Mouse (Mus musculus) midbrain, embryonic 16.5 days (tissue): ENCODE data around the gene Pdgfd. TPM values are rescaled to one million over a fixed set of nuclear protein-coding genes. Genes with fewer than 3 reads are reported as not detected.

ENCODE experiments used
- ATAC-seq: fragments of 200-750 bp; cut with Nextera tagmentation; 2 replicates; pipeline ENCODE4 v1.8.0; 2017; ENCODE audit warnings: moderate TSS enrichment
- H3K27ac ChIP-seq: fragments of 300-500 bp; sonication (generic); 2 replicates; pipeline ENCODE4 v1.5.1; 2014; ENCODE audit warnings: mild to moderate bottlenecking, low read length, mixed read lengths
- H3K27me3 ChIP-seq: fragments of 300-500 bp; sonication (generic); 2 replicates; pipeline ENCODE4 v1.6.1; 2014; ENCODE audit warnings: low read depth, low read length, mixed read lengths; ENCODE audit not compliant: control insufficient read depth, insufficient read depth
- H3K36me3 ChIP-seq: fragments of 300-500 bp; sonication (generic); 2 replicates; pipeline ENCODE4 v1.6.1; 2014; ENCODE audit warnings: mild to moderate bottlenecking, low read length, moderate library complexity, mixed read lengths; ENCODE audit not compliant: control insufficient read depth, insufficient read depth
- H3K4me1 ChIP-seq: fragments of 300-500 bp; sonication (generic); 2 replicates; pipeline ENCODE4 v1.6.1; 2014; ENCODE audit warnings: mild to moderate bottlenecking, low read length, mixed read lengths; ENCODE audit not compliant: control insufficient read depth, insufficient read depth
- H3K4me2 ChIP-seq: fragments of 300-500 bp; sonication (generic); 2 replicates; pipeline ENCODE4 v1.6.1; 2014; ENCODE audit warnings: mild to moderate bottlenecking, low read length, mixed read lengths
- H3K4me3 ChIP-seq: fragments of 300-500 bp; sonication (generic); 2 replicates; pipeline ENCODE4 v1.5.1; 2014; ENCODE audit warnings: low read depth, mild to moderate bottlenecking, low read length, moderate library complexity, mixed read lengths
- H3K9ac ChIP-seq: fragments of 300-500 bp; sonication (generic); 2 replicates; pipeline ENCODE4 v1.6.1; 2014; ENCODE audit warnings: low read depth, low read length, mixed read lengths
- H3K9me3 ChIP-seq: fragments of 300-500 bp; sonication (generic); replicated peaks from 2 replicates; pipeline ENCODE4 v1.6.1; 2014; ENCODE audit warnings: mild to moderate bottlenecking, low read length, mixed read lengths; ENCODE audit not compliant: control insufficient read depth, poor library complexity, severe bottlenecking
- WGBS: fragments of 180-500 bp; shearing (Covaris S2); extraction: QIAGEN DNeasy Blood & Tissue Kit; methylation state at CpG from one replicate; pipeline ENCODE4 v1.1.7; 2014; 5-methylcytosine and 5-hydroxymethylcytosine counted together
- polyA plus RNA-seq: library from polyadenylated mRNA; unstranded; fragments of >200 nt; fragmentation: Nextera tagmentation; extraction: Ambion mirVana; gene quantifications from 2 replicates; pipeline ENCODE4 v1.2.1, GENCODE M21; 2015

Pdgfd gene
- polyA plus RNA-seq, 1 experiment from 2014 or later: 3.1 TPM

DNA sequence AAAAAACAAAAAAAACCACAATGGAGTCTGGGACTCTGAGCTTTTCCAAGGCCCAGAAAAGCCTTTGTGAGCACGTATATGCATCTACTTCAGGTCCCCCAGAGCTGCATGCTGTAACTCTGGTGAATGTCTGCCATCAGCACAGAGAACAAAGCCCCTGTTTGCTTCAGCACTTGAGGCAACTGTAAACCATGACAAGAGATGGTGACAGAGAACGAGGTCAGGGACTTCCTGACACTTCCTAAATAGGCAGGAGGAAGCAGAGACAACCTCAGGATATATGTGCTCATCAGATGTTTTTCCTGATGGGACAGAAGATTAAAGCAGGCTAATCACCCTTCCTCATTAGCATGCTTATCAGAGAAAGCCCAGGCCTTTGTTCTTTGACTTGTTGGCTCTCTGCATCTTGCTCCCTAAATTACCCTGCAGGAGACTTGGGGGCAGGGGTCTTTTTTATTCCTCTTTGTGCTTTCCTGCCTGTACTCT lies 120.9 kb downstream of the Pdgfd start:
- H3K27me3 ChIP-seq: no peaks in the 10 kb centered on the region
- H3K4me2 ChIP-seq: no peak overlapping the region
- no peaks in the 10 kb centered on the region for H3K36me3 ChIP-seq
- H3K9ac ChIP-seq: no peak overlapping the region
- peak; percentile 42; the same call in 1 of the 2 replicates for ATAC-seq
- peaks cover 4% of the 10 kb centered on the region; the same call in 1 of the 2 replicates for H3K4me1 ChIP-seq
- H3K27ac ChIP-seq: no peak overlapping the region
- WGBS: 14% methylated on average over 2 of the region's 2 CpGs
- no peak overlapping the region for H3K4me3 ChIP-seq
- H3K9me3 ChIP-seq: no peaks in the 10 kb centered on the region

DNA sequence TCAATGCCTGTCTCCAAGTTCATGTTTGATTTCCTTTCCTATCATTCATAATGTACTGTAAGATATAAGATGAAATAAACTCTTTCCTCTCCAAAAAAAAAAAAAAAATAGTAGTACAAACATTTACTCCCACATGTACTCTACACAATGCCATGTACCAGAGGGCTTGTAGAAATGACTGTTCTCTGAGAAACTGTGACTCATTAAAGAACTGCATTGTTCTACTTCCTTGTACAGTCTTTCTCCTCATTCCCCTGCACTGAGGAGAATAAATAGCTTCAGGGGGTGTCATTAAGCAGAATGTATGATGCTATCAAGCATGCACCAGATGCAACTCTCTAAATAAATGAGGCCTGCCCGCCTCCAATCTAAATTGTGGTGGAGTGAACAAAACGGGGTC lies 130.2 kb downstream of the Pdgfd start:
- H3K4me2 ChIP-seq: no peak overlapping the region
- 81% methylated on average over 2 of the region's 2 CpGs for WGBS
- H3K36me3 ChIP-seq: no peaks in the 10 kb centered on the region
- H3K9me3 ChIP-seq: no peaks in the 10 kb centered on the region
- H3K27ac ChIP-seq: no peak overlapping the region
- H3K9ac ChIP-seq: no peak overlapping the region
- no peak overlapping the region for H3K4me3 ChIP-seq
- no peaks in the 10 kb centered on the region for H3K27me3 ChIP-seq
- no peaks in the 10 kb centered on the region for H3K4me1 ChIP-seq
- no peak for ATAC-seq

DNA sequence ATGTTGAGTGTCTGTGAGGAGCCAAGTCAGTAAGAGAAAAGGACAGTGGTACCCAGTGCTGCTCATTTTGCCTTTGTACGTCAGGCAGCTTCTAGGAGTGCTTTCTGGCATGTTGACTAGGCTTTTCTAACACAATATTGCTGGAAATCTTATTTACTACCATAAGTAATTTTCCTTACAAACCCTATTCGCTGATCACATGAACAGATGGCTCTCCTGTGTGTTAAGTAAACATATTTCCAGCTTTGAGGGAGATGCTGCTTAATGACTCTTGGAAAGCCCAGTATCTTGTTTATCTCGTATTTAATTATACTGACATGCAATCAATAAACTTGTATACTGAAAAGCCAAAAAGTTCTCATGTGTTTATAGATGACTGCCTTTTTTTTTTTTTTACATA lies 133.7 kb downstream of the Pdgfd start:
- WGBS: 89% methylated on average over 3 of the region's 3 CpGs
- Histone ChIP-seq H3K9me3 (no peaks in the 10 kb centered on the region), H3K9ac (no peak overlapping the region), H3K27ac (no peak overlapping the region), H3K4me2 (no peak overlapping the region), H3K4me1 (no peaks in the 10 kb centered on the region), H3K27me3 (no peaks in the 10 kb centered on the region), H3K4me3 (no peak overlapping the region), H3K36me3 (no peaks in the 10 kb centered on the region)
- no peak for ATAC-seq

DNA sequence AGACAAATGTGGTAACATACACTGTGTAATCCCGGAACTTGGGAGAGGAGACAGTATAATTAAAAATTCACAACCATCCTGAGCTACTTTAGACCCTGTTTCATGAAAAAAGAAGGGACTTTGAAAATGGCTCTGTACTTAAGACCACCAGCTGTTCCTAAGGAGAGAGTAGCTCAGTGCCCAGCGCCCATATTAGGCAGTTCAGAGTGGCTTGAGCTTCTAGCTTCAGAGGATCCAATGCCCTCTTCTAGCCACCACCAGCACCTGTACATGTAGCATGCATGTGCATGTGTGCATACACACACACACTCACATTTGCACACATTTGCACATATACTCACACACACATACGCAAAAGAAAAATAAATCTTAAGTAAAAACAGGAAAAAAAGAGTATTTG lies 136.2 kb downstream of the Pdgfd start:
- no peak overlapping the region for H3K9ac ChIP-seq
- H3K4me2 ChIP-seq: no peak overlapping the region
- WGBS: 90% methylated on average over 3 of the region's 3 CpGs
- no peak overlapping the region for H3K27ac ChIP-seq
- ATAC-seq: no peak
- no peaks in the 10 kb centered on the region for H3K4me1 ChIP-seq
- H3K36me3 ChIP-seq: no peaks in the 10 kb centered on the region
- H3K9me3 ChIP-seq: no peaks in the 10 kb centered on the region
- H3K27me3 ChIP-seq: no peaks in the 10 kb centered on the region
- no peak overlapping the region for H3K4me3 ChIP-seq

DNA sequence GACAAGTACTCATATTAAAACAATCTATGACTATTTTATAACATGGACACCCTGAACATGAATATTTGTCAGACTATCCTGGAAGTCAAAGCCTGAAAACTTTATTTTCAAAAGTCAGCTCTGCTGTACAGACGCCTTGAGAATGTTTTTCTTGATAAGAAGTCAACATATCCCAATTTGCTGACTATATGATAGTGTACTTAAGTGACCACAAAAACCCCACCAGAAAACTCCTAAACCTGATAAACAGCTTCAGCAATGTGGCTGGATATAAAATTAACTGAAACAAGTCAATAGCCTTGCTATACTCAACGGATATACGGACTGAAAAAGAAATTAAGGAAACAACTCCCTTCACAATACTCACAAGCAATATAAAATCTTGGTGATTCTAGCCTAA lies 137.5 kb downstream of the Pdgfd start:
- Histone ChIP-seq H3K27me3 (no peaks in the 10 kb centered on the region), H3K4me1 (no peaks in the 10 kb centered on the region), H3K9me3 (no peaks in the 10 kb centered on the region), H3K9ac (no peak overlapping the region), H3K27ac (no peak overlapping the region), H3K36me3 (no peaks in the 10 kb centered on the region), H3K4me2 (no peak overlapping the region), H3K4me3 (no peak overlapping the region)
- WGBS: 93% methylated on average over 3 of the region's 3 CpGs
- ATAC-seq: no peak

DNA sequence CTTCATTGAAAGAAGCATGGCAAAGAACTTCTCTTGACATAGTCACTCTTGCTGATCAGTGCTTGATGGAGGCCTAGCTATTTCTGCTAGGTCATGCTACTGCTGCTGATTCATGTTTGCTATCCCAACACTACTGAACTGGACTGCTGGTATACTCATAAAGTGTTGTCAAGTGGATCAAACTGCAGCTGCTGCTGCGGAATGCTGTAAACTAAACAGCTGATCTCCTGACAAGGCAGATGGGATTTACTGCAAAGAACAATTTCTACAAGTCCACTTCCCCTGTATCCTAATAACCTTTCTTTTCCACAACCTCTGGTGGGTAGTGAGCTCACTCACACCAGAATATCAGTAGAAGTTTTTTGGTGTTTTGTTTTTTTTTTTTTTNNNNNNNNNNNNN lies 148.7 kb downstream of the Pdgfd start:
- Histone ChIP-seq H3K36me3 (no peaks in the 10 kb centered on the region), H3K9me3 (no peaks in the 10 kb centered on the region), H3K4me3 (no peak overlapping the region), H3K27me3 (no peaks in the 10 kb centered on the region), H3K27ac (no peak overlapping the region), H3K4me2 (no peak overlapping the region), H3K9ac (no peak overlapping the region), H3K4me1 (no peaks in the 10 kb centered on the region)
- WGBS: 100% methylated on average over 1 of the region's 1 CpGs
- no peak for ATAC-seq

DNA sequence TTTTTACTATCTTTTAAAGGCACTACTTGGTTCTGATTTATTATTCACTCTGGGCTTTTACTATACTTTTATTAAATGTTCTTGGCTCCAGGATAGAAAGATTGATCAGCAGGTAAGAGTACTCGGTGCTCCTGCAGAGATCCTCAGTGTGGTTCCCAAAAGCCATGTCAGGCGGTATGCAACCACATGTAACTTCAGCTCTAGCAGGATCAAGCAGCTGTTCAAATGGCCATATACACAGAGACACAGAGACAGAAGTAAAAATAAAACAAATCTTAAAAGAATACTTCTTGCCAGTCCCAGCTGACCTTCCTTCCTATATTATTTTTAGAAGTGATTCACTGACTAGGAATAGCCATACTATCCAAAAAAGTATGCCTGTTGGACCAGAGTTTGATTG lies 157.0 kb downstream of the Pdgfd start:
- WGBS: 93% methylated on average over 2 of the region's 2 CpGs

DNA sequence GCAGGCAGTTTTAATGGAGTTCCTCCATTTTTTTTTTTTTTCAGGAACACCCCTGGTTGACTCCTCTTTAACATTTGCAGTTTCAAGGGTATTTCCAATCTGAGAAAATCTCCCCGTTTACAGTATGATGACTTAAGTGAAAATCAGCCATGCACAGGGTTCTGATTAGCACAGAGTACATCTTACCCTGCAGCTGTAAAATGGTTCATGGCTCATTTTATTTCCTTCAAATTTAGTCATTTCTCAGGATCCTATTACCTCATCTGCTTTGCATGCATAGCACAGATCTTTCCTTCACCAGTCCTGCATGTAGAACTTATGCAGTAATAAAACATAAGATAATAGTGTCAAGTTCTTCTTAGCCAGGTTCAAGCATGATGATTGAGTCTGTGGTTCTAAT lies 165.1 kb downstream of the Pdgfd start:
- no peak overlapping the region for H3K27ac ChIP-seq
- no peak overlapping the region for H3K4me3 ChIP-seq
- H3K9me3 ChIP-seq: no peaks in the 10 kb centered on the region
- H3K9ac ChIP-seq: no peak overlapping the region
- peak; percentile 66; the same call in 1 of the 2 replicates for ATAC-seq
- no peaks in the 10 kb centered on the region for H3K4me1 ChIP-seq
- no peaks in the 10 kb centered on the region for H3K27me3 ChIP-seq
- WGBS: 77% methylated on average over 1 of the region's 1 CpGs
- H3K36me3 ChIP-seq: no peaks in the 10 kb centered on the region
- H3K4me2 ChIP-seq: no peak overlapping the region

More for the DNA sequence above, 157.0 kb downstream of the Pdgfd start:
- no peaks in the 10 kb centered on the region for H3K9me3 ChIP-seq
- H3K9ac ChIP-seq: no peak overlapping the region
- H3K4me1 ChIP-seq: no peaks in the 10 kb centered on the region
- H3K27ac ChIP-seq: no peak overlapping the region
- no peak for ATAC-seq
- no peak overlapping the region for H3K4me3 ChIP-seq
- no peaks in the 10 kb centered on the region for H3K27me3 ChIP-seq
- H3K36me3 ChIP-seq: no peaks in the 10 kb centered on the region
- H3K4me2 ChIP-seq: no peak overlapping the region

DNA sequence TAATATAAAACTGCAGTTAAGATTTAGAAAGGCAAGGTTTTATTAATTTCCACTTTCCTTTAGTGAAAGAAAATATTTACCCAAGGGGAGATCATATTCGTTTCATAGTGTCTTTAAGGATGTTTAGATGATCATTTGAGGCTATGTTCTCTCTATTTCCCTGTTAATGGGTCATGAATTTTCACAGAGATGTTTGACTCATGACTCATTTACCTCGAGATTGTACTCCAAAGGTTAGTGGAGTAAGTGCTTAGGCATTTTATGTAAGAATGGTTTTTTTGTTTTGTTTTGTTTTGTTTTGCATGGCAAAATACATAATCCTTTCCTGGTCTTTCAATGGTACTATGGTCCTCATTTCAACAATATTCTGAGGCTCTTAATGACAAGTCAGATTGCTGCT lies 167.9 kb downstream of the Pdgfd start:
- no peak overlapping the region for H3K27ac ChIP-seq
- no peak overlapping the region for H3K9ac ChIP-seq
- H3K36me3 ChIP-seq: no peaks in the 10 kb centered on the region
- no peak for ATAC-seq
- 68% methylated on average over 2 of the region's 2 CpGs for WGBS
- H3K4me2 ChIP-seq: no peak overlapping the region
- H3K4me1 ChIP-seq: no peaks in the 10 kb centered on the region
- no peak overlapping the region for H3K4me3 ChIP-seq
- H3K27me3 ChIP-seq: no peaks in the 10 kb centered on the region
- H3K9me3 ChIP-seq: no peaks in the 10 kb centered on the region
